Mouse (Mus musculus): ENCODE measurements at regions not wholly inside any gene's neighbourhood (a gene's known extent, or its start where the extent isn't known, plus 50 kb on each side); places are given as distances from the start of the nearest gene placed in this dataset.

DNA sequence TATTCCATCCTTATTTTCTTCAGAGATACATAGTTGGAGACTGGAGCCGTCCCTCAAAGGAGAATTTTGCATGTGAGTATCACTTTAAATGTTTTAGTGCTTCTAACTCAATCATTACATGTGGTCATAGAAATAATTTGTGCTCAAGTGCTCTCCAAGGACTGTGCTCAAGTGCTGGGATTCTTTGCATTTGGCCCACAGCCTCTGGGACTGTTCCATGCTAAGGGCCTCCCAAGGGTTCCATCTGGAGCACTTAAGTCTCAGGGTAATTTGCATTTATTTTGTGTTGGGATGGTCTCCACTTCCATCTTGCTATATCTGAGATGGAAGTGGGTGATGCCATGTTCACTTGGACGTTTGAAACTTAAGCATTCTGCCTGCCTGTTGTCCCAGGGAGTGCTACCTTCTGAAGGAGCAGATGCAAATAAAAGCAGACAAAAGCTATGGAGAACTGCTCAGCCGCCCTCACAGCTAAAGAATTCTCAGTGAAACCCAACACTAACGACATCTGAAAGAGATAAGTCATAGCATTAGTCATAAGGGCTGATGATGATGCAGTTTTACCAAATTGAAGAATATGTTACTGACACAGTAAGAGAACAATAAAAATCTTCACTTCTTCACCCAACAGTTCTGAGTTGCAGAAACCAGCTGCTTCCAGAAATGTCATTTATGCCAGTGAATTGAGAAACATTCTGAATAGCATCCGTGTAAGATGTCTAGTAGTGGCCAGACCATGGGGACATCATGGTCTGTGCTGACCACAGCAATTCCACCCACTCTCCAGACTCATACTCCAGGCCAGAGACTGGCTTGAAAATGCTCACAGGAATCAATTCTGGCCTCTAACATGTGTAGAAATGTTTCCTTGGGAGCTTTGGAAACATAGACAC is 237.4 kb upstream of the Tbx18 start:
- Histone ChIP-seq H3K9me3 (replicated peaks; ENCODE audit: low read length) (no peaks in the 10 kb centered on the region), H3K27me3 (ENCODE audit: insufficient read depth, low read length) (no peaks in the 10 kb centered on the region), H3K4me3 (replicated peaks; ENCODE audit: low read depth, low read length) (no peak overlapping the region), H3K4me2 (ENCODE audit: low read length) (no peak overlapping the region), H3K36me3 (ENCODE audit: insufficient read depth, low read length) (no peaks in the 10 kb centered on the region), H3K27ac (no peak overlapping the region), H3K4me1 (replicated peaks; ENCODE audit: insufficient read depth, low read length) (no peaks in the 10 kb centered on the region), H3K9ac (ENCODE audit: low read depth, low read length) (no peak overlapping the region)
- no peak for TF ChIP-seq CTCF (IDR thresholded peaks at IDR 0.05; ENCODE audit: low read depth)
- DNase-seq (ENCODE audit: low spot score), result no peak
- 55% methylated on average over 5 of the region's 5 CpGs for WGBS
- ATAC-seq (replicated peaks; ENCODE audit: low FRiP score, low read depth), result no peak

DNA sequence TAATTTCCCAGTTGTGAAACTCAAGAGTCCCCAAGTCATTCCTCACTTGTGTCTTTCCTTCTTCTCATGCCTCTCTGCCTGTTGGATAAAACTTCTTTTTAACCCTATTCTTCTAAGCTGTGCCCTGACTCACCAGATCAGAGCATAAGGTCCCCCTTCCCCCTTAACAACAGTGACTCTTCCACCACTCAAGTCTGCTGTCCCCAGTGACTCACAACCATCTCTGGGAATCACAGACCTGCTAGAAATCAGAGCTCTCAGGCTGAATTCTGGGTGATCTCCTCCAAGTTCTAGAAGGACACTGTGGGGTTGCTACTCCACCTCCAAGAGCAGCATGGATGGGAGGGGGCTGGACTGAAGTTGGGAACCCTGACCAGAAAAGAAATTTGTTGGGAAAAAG is 239.5 kb upstream of the Tbx18 start:
- DNase-seq (ENCODE audit: low spot score), result no peak
- Histone ChIP-seq H3K4me2 (ENCODE audit: low read length) (no peak overlapping the region), H3K9me3 (replicated peaks; ENCODE audit: low read length) (no peaks in the 10 kb centered on the region), H3K27ac (no peak overlapping the region), H3K4me3 (replicated peaks; ENCODE audit: low read depth, low read length) (no peak overlapping the region), H3K27me3 (ENCODE audit: insufficient read depth, low read length) (no peaks in the 10 kb centered on the region), H3K9ac (ENCODE audit: low read depth, low read length) (no peak overlapping the region), H3K4me1 (replicated peaks; ENCODE audit: insufficient read depth, low read length) (no peaks in the 10 kb centered on the region), H3K36me3 (ENCODE audit: insufficient read depth, low read length) (no peaks in the 10 kb centered on the region)
- no peak for ATAC-seq (replicated peaks; ENCODE audit: low FRiP score, low read depth)
- TF ChIP-seq CTCF (IDR thresholded peaks at IDR 0.05; ENCODE audit: low read depth), result no peak

DNA sequence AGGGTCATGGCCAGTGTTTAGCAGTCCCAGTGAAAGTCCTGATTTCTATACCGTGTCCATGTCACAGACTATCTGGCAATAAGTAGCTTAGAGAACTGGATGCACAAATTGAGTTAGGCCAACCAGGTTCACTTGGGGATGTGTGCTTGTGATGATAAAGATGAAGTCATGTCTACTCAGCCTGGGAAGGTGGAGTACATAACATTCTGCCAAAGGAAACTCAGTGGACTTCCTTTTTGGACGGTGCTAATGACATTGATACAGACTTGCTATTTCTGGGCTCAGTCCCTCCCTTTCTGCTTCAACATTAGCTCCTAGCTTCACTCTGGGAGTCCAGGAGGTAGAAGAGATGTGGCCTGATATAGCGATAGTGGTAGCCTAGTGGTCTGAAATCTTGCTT is 240.7 kb upstream of the Tbx18 start:
- H3K4me2 ChIP-seq (ENCODE audit: low read length), result no peak overlapping the region
- no peak for TF ChIP-seq CTCF (IDR thresholded peaks at IDR 0.05; ENCODE audit: low read depth)
- H3K4me1 ChIP-seq (replicated peaks; ENCODE audit: insufficient read depth, low read length), result no peaks in the 10 kb centered on the region
- no peaks in the 10 kb centered on the region for H3K27me3 ChIP-seq (ENCODE audit: insufficient read depth, low read length)
- no peaks in the 10 kb centered on the region for H3K36me3 ChIP-seq (ENCODE audit: insufficient read depth, low read length)
- H3K9me3 ChIP-seq (replicated peaks; ENCODE audit: low read length), result no peaks in the 10 kb centered on the region
- no peak overlapping the region for H3K27ac ChIP-seq
- DNase-seq (ENCODE audit: low spot score), result no peak
- ATAC-seq (replicated peaks; ENCODE audit: low FRiP score, low read depth), result no peak
- no peak overlapping the region for H3K4me3 ChIP-seq (replicated peaks; ENCODE audit: low read depth, low read length)
- 75% methylated on average over 3 of the region's 3 CpGs for WGBS
- H3K9ac ChIP-seq (ENCODE audit: low read depth, low read length), result no peak overlapping the region

DNA sequence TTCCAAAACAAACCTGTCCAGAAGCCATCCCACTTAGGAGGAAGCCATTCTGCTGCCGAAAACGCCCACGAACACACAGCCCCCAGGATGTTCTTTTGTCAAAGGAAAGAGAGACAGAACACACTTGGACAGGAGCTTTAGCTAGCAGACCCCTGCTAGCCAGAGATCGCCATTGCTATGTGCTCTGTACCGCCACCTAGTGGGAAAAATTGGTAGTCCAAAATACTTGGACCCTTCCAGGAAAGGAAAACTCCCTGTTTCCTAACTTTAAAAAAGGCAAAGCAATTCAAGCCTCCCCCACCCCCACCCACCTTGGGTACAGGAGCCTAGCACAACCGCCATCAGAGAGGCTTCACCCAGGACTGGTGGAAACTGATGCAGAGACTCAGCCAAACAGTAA is 242.5 kb upstream of the Tbx18 start:
- Histone ChIP-seq H3K36me3 (ENCODE audit: insufficient read depth, low read length) (no peaks in the 10 kb centered on the region), H3K4me1 (replicated peaks; ENCODE audit: insufficient read depth, low read length) (no peaks in the 10 kb centered on the region), H3K9ac (ENCODE audit: low read depth, low read length) (no peak overlapping the region), H3K4me2 (ENCODE audit: low read length) (no peak overlapping the region), H3K27me3 (ENCODE audit: insufficient read depth, low read length) (no peaks in the 10 kb centered on the region), H3K4me3 (replicated peaks; ENCODE audit: low read depth, low read length) (no peak overlapping the region), H3K9me3 (replicated peaks; ENCODE audit: low read length) (no peaks in the 10 kb centered on the region), H3K27ac (no peak overlapping the region)
- WGBS, result 43% methylated on average over 6 of the region's 6 CpGs
- TF ChIP-seq CTCF (IDR thresholded peaks at IDR 0.05; ENCODE audit: low read depth), result peak; percentile 63
- peak; percentile 44 for DNase-seq (ENCODE audit: low spot score)
- no peak for ATAC-seq (replicated peaks; ENCODE audit: low FRiP score, low read depth)

DNA sequence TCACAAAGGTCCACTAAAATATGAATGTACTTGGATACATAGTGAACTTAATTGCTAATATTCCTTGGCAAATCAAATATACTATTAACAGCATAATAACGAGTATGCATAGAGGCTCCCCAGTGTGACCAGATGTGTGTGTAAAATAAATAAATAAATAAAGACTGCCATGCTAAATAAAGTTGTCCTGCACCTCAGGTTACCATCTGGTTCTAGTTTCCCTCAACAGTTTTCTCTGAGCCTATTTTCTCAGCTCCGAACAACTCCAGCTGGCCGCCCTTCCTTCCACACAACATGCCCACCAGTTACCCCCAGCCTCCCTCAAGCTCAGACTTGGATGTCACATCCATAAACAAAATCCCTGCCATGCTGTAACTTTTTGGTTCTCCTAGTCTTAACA is 253.8 kb upstream of the Tbx18 start:
- DNase-seq (ENCODE audit: low spot score) (no peak), ATAC-seq (replicated peaks; ENCODE audit: low FRiP score, low read depth) (no peak)
- Histone ChIP-seq H3K9me3 (replicated peaks; ENCODE audit: low read length) (no peaks in the 10 kb centered on the region), H3K4me3 (replicated peaks; ENCODE audit: low read depth, low read length) (no peak overlapping the region), H3K36me3 (ENCODE audit: insufficient read depth, low read length) (no peaks in the 10 kb centered on the region), H3K27me3 (ENCODE audit: insufficient read depth, low read length) (no peaks in the 10 kb centered on the region), H3K9ac (ENCODE audit: low read depth, low read length) (no peak overlapping the region), H3K27ac (no peak overlapping the region), H3K4me1 (replicated peaks; ENCODE audit: insufficient read depth, low read length) (no peaks in the 10 kb centered on the region), H3K4me2 (ENCODE audit: low read length) (no peak overlapping the region)
- WGBS, result 62% methylated on average over 3 of the region's 3 CpGs
- no peak for TF ChIP-seq CTCF (IDR thresholded peaks at IDR 0.05; ENCODE audit: low read depth)

DNA sequence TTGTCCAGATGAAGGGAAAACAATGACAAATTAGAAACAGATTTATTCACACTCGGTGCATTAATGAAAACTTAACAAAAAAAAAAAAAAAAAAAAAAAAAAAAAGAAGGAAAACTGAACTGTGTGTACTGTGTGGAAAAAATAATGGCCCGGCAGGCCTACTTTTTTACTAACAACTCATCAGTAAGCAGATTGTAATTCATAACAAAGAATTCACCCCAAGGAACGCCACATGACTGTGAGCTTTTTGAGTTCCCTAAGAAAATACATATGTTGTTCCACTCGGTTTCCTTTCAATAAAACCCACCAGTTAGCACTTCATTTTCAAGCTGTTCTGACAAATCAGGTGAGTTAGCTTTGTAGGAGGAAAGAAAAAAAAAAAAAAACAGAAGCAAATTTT is 254.4 kb upstream of the Tbx18 start:
- no peak for ATAC-seq (replicated peaks; ENCODE audit: low FRiP score, low read depth)

More for the DNA sequence above, 254.4 kb upstream of the Tbx18 start:
- 72% methylated on average over 4 of the region's 4 CpGs for WGBS
- Histone ChIP-seq H3K4me1 (replicated peaks; ENCODE audit: insufficient read depth, low read length) (no peaks in the 10 kb centered on the region), H3K36me3 (ENCODE audit: insufficient read depth, low read length) (no peaks in the 10 kb centered on the region), H3K27ac (no peak overlapping the region), H3K27me3 (ENCODE audit: insufficient read depth, low read length) (no peaks in the 10 kb centered on the region), H3K4me3 (replicated peaks; ENCODE audit: low read depth, low read length) (no peak overlapping the region), H3K9me3 (replicated peaks; ENCODE audit: low read length) (no peaks in the 10 kb centered on the region), H3K9ac (ENCODE audit: low read depth, low read length) (no peak overlapping the region), H3K4me2 (ENCODE audit: low read length) (no peak overlapping the region)
- no peak for DNase-seq (ENCODE audit: low spot score)
- TF ChIP-seq CTCF (IDR thresholded peaks at IDR 0.05; ENCODE audit: low read depth), result no peak
